Mouse (Mus musculus): ENCODE measurements at regions not wholly inside any gene's neighbourhood (a gene's known extent, or its start where the extent isn't known, plus 50 kb on each side); places are given as distances from the start of the nearest gene placed in this dataset.

GRCm38 (mm10) chr4:55134339-55134738, 189.5 kb downstream of the Zfp462 start:
- no peak for DNase-seq (ENCODE audit: low spot score)

DNA sequence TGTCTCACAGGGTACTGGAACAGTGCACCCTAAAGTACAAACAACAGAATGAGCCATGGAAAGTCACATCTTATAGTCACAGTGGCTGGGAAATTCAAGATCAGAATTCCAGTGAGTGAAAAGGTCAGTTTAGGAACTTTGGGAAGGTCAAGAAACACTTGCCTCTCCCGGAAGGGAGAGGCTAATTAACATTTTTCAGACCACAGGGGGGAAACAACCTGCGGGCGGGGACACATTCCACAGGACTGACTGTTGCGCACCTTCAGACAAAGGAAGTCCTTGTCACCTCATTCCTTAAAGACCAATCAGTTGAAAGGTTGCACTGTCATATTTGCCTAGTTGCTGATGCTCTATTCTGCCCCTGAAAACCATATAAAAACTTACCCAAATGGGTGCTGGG, 189.9 kb downstream of the Zfp462 start:
- no peak for DNase-seq (ENCODE audit: low spot score)

DNA sequence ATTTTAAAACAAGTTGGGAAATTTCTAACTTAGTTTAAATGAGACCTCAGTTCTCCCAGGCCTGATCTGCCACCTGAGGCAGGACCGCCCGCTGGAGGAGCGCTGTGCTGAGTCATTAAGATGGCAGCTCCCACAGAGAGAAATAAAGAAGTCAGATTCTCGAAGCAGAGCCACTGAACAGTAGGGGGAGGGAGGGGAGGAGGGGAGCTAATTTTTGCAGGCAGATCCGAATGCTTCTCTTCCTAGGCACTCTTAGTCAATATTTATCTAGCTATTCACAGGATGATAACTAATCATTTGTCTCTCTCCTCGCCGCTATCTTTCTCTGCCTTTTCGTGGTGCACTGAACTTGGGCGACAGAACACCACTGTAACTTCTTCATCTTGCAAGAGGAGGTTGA, 191.4 kb downstream of the Zfp462 start:
- peak; percentile 60 for DNase-seq (ENCODE audit: low spot score)

GRCm38 (mm10) chr4:55137781-55138394, 193.0 kb downstream of the Zfp462 start:
- DNase-seq (ENCODE audit: low spot score), result no peak

- DNase-seq (ENCODE audit: low spot score), result no peak
Measured at GRCm38 (mm10) chr4:55141317-55141716, 196.5 kb downstream of the Zfp462 start.

- no peak for DNase-seq (ENCODE audit: low spot score)
Measured at GRCm38 (mm10) chr4:55141923-55142732, 197.3 kb downstream of the Zfp462 start.

- DNase-seq (ENCODE audit: low spot score), result no peak
Measured at GRCm38 (mm10) chr4:55143400-55143799, 198.6 kb downstream of the Zfp462 start.

DNA sequence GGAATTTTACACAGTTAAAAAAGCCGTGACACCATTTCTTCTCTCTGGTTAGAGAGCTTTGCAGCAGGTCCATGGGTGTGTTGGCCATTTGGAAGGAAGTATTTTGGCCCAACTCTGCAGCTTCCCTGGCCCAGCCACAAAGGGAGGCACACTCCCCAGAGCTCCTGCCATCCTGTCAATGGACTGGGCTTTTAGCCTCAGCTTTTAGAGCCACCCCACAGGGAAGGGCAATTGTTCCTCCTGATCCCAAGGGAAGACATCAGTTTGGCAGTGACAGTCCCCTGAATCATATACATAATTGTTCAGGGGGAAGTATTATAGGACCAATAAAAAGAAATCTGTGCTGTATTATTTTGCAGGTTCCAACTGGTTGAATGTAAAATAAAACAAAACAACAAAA, 200.1 kb downstream of the Zfp462 start:
- DNase-seq (ENCODE audit: low spot score), result no peak

GRCm38 (mm10) chr4:55145968-55146367, 201.1 kb downstream of the Zfp462 start:
- peak; percentile 58 for DNase-seq (ENCODE audit: low spot score)

GRCm38 (mm10) chr4:55148380-55148779, 201.5 kb upstream of the Rad23b start:
- peak; percentile 31 for DNase-seq (ENCODE audit: low spot score)

DNA sequence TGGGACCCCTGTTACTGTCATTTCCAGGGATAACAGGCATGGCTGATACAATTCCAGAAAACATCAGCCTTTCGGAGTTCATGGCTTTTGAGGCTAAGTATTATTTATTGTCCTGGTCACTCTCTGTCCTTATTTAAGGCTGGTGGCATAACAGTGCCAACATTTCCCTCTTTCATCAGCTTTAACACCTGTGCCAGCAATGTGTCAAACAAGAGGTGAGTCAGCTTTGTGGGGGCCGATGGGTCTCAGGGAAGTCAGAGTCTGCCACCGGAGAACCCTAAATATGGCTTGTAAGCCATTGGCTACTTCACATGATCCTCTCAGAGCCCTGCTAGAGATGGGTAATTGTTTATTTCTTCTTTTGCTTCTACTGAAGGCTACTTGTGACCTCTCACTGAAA, 195.3 kb upstream of the Rad23b start:
- no peak for DNase-seq (ENCODE audit: low spot score)

GRCm38 (mm10) chr4:55158166-55158739, 191.6 kb upstream of the Rad23b start:
- DNase-seq (ENCODE audit: low spot score), result no peak

GRCm38 (mm10) chr4:55166266-55166665, 183.6 kb upstream of the Rad23b start:
- no peak for DNase-seq (ENCODE audit: low spot score)

DNA sequence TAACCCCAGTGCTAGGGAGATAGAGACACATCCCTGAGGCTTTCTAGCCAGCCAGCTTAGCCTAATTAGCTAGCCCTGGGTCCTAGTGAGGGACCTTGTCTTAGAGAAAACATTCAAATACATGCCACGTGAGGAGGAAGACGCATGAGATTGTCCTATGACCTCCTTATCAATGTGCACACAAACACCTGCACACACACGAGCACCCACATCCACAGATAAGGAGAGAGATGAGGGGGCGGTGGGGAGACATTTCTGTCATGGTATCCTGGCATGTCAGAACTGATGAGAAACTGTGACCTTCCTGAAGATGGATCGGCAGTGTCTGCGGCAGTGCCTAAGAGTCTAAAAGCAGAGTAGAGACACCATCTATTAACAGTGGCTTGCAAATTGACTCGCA, 180.8 kb upstream of the Rad23b start:
- DNase-seq (ENCODE audit: low spot score), result no peak

GRCm38 (mm10) chr4:55172334-55172891, 177.4 kb upstream of the Rad23b start:
- no peak for DNase-seq (ENCODE audit: low spot score)

- no peak for DNase-seq (ENCODE audit: low spot score)
Measured at GRCm38 (mm10) chr4:55176026-55176425, 173.8 kb upstream of the Rad23b start.

DNA sequence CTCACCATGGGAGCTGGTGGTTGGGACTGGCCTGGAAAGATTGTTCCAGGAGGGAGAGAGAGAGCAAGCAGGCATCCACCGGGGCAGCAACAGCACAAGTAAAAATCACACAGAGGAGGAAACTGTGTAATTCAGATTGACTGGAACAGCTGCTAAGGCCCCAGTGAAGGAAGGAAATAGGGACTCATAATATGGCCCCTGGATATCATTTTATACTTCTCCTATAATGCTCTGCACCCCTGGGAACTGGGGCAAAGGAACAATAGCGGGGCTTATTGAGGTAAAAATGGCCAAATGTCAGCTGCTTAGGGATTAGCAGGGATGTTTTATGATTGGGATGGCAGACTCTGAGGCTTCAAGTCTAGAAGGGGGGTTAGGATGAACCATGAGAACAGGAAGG, 170.4 kb upstream of the Rad23b start:
- DNase-seq (ENCODE audit: low spot score), result no peak

DNA sequence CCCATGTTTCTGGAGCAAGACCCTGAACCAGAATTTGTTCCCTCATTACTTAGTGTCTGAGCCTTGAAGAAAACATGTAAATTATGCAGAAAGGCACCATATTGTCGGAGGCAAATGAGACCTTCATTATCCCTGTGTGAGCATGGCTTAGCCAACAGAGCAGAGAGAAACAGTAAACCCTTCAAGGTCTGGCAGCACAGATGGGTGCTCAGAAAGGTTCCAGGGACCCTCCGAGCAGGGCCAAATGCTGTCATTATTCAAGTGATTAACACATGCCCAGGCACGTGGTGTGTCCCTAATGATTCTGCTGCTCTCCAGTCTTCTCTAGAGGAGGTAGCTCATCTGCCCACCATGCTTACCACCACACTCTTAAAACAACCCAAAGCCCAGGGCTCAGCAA, 166.3 kb upstream of the Rad23b start:
- DNase-seq (ENCODE audit: low spot score), result no peak

GRCm38 (mm10) chr4:55188716-55189115, 161.1 kb upstream of the Rad23b start:
- no peak for DNase-seq (ENCODE audit: low spot score)

DNA sequence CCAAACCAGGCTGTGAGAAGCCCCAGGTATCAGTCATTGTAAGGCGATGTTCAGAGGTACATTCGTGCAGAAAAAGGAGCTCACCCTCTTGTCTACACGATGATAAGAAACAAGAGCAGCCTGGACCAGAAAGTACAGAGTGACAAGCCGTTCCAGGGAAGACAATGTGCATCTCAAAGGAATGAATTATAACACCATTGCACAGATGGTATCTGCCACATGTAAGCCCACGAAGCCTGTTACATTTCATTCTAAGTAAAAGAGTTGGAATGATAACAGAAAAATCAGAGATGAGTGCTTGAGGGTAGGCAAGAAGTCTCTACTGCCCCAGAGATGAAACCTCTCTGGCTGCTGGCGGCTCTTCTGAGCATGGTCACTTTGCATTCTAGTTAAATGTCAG, 159.3 kb upstream of the Rad23b start:
- DNase-seq (ENCODE audit: low spot score), result no peak

GRCm38 (mm10) chr4:55194061-55194460, 155.8 kb upstream of the Rad23b start:
- no peak for DNase-seq (ENCODE audit: low spot score)

DNA sequence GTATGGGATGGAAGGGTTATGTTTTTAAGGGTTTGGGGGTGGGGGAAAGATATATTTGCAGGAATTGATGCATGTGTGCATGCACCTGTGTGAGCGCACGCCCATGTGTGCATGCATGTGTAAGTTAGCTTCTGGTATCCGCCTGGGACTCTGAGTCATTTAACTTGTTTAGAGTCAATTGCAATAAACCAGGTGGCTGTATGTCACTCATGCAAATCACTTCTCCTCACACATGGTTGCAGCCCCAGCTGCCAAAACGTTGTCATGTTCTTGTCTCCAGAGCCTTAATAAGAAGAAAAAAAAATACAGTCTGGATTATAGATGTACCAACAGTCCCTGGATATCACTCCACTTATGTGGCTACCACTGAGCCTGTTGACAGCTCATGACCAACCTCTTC, 155.3 kb upstream of the Rad23b start:
- DNase-seq (ENCODE audit: low spot score), result no peak

Data from embryo, embryonic 10.5 days (tissue).